Mouse (Mus musculus) embryonic facial prominence, embryonic 15.5 days (tissue): ENCODE data around the gene Slc38a3. TPM values are rescaled to one million over a fixed set of nuclear protein-coding genes. Genes with fewer than 3 reads are reported as not detected.

ENCODE experiments used
- ATAC-seq: fragments of 200-750 bp; cut with Nextera tagmentation; 2 replicates; pipeline ENCODE4 v1.8.0; 2017; ENCODE audit warnings: low read depth, moderate TSS enrichment; ENCODE audit not compliant: insufficient number of reproducible peaks, low FRiP score, low TSS enrichment
- H3K27ac ChIP-seq: fragments of 300-500 bp; sonication (generic); replicated peaks from 2 replicates; pipeline ENCODE4 v1.5.1; 2015; ENCODE audit warnings: mild to moderate bottlenecking, inconsistent platforms
- H3K27me3 ChIP-seq: fragments of 300-500 bp; sonication (generic); 2 replicates; pipeline ENCODE4 v1.6.1; 2015; ENCODE audit warnings: inconsistent platforms
- H3K36me3 ChIP-seq: fragments of 300-500 bp; sonication (generic); 2 replicates; pipeline ENCODE4 v1.6.1; 2015; ENCODE audit warnings: mild to moderate bottlenecking, inconsistent platforms
- H3K4me1 ChIP-seq: fragments of 300-500 bp; sonication (generic); 2 replicates; pipeline ENCODE4 v1.6.1; 2015; ENCODE audit warnings: inconsistent platforms
- H3K4me2 ChIP-seq: fragments of 300-500 bp; sonication (generic); replicated peaks from 2 replicates; pipeline ENCODE4 v1.6.1; 2015; ENCODE audit warnings: mild to moderate bottlenecking, inconsistent platforms
- H3K4me3 ChIP-seq: fragments of 300-500 bp; sonication (generic); replicated peaks from 2 replicates; pipeline ENCODE4 v1.5.1; 2015; ENCODE audit warnings: mild to moderate bottlenecking, inconsistent platforms
- H3K9ac ChIP-seq: fragments of 300-500 bp; sonication (generic); 2 replicates; pipeline ENCODE4 v1.6.1; 2015; ENCODE audit warnings: inconsistent platforms
- H3K9me3 ChIP-seq: fragments of 300-500 bp; sonication (generic); replicated peaks from 2 replicates; pipeline ENCODE4 v1.6.1; 2016; ENCODE audit warnings: inconsistent platforms
- WGBS: fragments of 180-500 bp; shearing (Covaris S2); methylation state at CpG from one replicate; pipeline ENCODE4 v1.1.7; 2015; 5-methylcytosine and 5-hydroxymethylcytosine counted together
- polyA plus RNA-seq: library from polyadenylated mRNA; unstranded; fragments of >200 nt; fragmentation: Nextera tagmentation; extraction: Ambion mirVana; gene quantifications from 2 replicates; pipeline ENCODE4 v1.2.1, GENCODE M21; 2015

The Slc38a3 gene
- polyA plus RNA-seq, 1 experiment from 2014 or later, result 4.2 TPM

- WGBS, result 59% methylated on average over 9 of the region's 9 CpGs
- peaks cover 23% of the 10 kb centered on the region for H3K27me3 ChIP-seq
- ATAC-seq, result no peak
- no peak overlapping the region for H3K9ac ChIP-seq
- no peak overlapping the region for H3K4me2 ChIP-seq
- no peak overlapping the region for H3K27ac ChIP-seq
- no peaks in the 10 kb centered on the region for H3K36me3 ChIP-seq
- H3K4me3 ChIP-seq, result no peak overlapping the region
- no peaks in the 10 kb centered on the region for H3K9me3 ChIP-seq
- peaks cover 25% of the 10 kb centered on the region for H3K4me1 ChIP-seq
These were observed 5.8 kb downstream of the Slc38a3 start for GRCm38 (mm10) chr9:107663525-107663924.

GRCm38 (mm10) chr9:107662342-107662741, 7.0 kb downstream of the Slc38a3 start:
- Histone ChIP-seq H3K27me3 (peaks cover 19% of the 10 kb centered on the region), H3K9me3 (no peaks in the 10 kb centered on the region), H3K4me2 (no peak overlapping the region), H3K4me1 (peaks cover 18% of the 10 kb centered on the region), H3K27ac (no peak overlapping the region), H3K9ac (no peak overlapping the region), H3K4me3 (no peak overlapping the region), H3K36me3 (no peaks in the 10 kb centered on the region)
- 74% methylated on average over 8 of the region's 8 CpGs for WGBS
- ATAC-seq, result no peak

- no peak for ATAC-seq
- Histone ChIP-seq H3K27me3 (peaks cover 10% of the 10 kb centered on the region), H3K9ac (no peak overlapping the region), H3K4me3 (no peak overlapping the region), H3K4me2 (no peak overlapping the region), H3K36me3 (no peaks in the 10 kb centered on the region), H3K4me1 (peaks cover 3% of the 10 kb centered on the region; the same call in 1 of the 2 replicates), H3K27ac (no peak overlapping the region), H3K9me3 (no peaks in the 10 kb centered on the region)
- 36% methylated on average over 3 of the region's 3 CpGs for WGBS
These were observed 8.6 kb downstream of the Slc38a3 start for GRCm38 (mm10) chr9:107660777-107661176.

- 83% methylated on average over 3 of the region's 3 CpGs for WGBS
These were observed 9.4 kb downstream of the Slc38a3 start for GRCm38 (mm10) chr9:107659961-107660360.

GRCm38 (mm10) chr9:107659551-107659950, 9.8 kb downstream of the Slc38a3 start:
- no peak overlapping the region for H3K4me3 ChIP-seq
- no peaks in the 10 kb centered on the region for H3K36me3 ChIP-seq
- WGBS, result 75% methylated on average over 10 of the region's 10 CpGs
- H3K9me3 ChIP-seq, result no peaks in the 10 kb centered on the region
- no peaks in the 10 kb centered on the region for H3K27me3 ChIP-seq
- H3K4me2 ChIP-seq, result no peak overlapping the region
- H3K4me1 ChIP-seq, result no peaks in the 10 kb centered on the region
- no peak overlapping the region for H3K9ac ChIP-seq
- no peak overlapping the region for H3K27ac ChIP-seq
- no peak for ATAC-seq

More at GRCm38 (mm10) chr9:107659961-107660360, 9.4 kb downstream of the Slc38a3 start:
- Histone ChIP-seq H3K27me3 (0 out of 2 replicates have a peak, but pooled peaks cover 3% of the 10 kb centered on the region), H3K4me2 (no peak overlapping the region), H3K9ac (no peak overlapping the region), H3K4me1 (no peaks in the 10 kb centered on the region), H3K36me3 (no peaks in the 10 kb centered on the region), H3K9me3 (no peaks in the 10 kb centered on the region), H3K27ac (no peak overlapping the region), H3K4me3 (no peak overlapping the region)
- ATAC-seq, result no peak

GRCm38 (mm10) chr9:107658096-107658495, 11.2 kb downstream of the Slc38a3 start:
- Histone ChIP-seq H3K9ac (no peak overlapping the region), H3K4me1 (no peaks in the 10 kb centered on the region), H3K27me3 (no peaks in the 10 kb centered on the region), H3K36me3 (no peaks in the 10 kb centered on the region), H3K4me3 (no peak overlapping the region), H3K27ac (no peak overlapping the region), H3K9me3 (no peaks in the 10 kb centered on the region), H3K4me2 (no peak overlapping the region)
- ATAC-seq, result no peak
- 84% methylated on average over 6 of the region's 6 CpGs for WGBS

- Histone ChIP-seq H3K27me3 (no peaks in the 10 kb centered on the region), H3K36me3 (no peaks in the 10 kb centered on the region), H3K4me2 (no peak overlapping the region), H3K4me1 (no peaks in the 10 kb centered on the region), H3K9me3 (no peaks in the 10 kb centered on the region), H3K9ac (no peak overlapping the region), H3K27ac (no peak overlapping the region), H3K4me3 (no peak overlapping the region)
- WGBS, result 69% methylated on average over 5 of the region's 5 CpGs
- no peak for ATAC-seq
These were observed 12.2 kb downstream of the Slc38a3 start for GRCm38 (mm10) chr9:107657144-107657543.

- no peak for ATAC-seq
- Histone ChIP-seq H3K36me3 (no peaks in the 10 kb centered on the region), H3K4me1 (peaks cover 12% of the 10 kb centered on the region; the same call in 1 of the 2 replicates), H3K4me2 (no peak overlapping the region), H3K27ac (no peak overlapping the region), H3K27me3 (no peaks in the 10 kb centered on the region), H3K9ac (no peak overlapping the region), H3K4me3 (no peak overlapping the region), H3K9me3 (no peaks in the 10 kb centered on the region)
- WGBS, result 81% methylated on average over 3 of the region's 4 CpGs
These were observed 14.7 kb downstream of the Slc38a3 start for GRCm38 (mm10) chr9:107654585-107654984.

- Histone ChIP-seq H3K4me1 (peaks cover 12% of the 10 kb centered on the region; the same call in 1 of the 2 replicates), H3K27me3 (no peaks in the 10 kb centered on the region)
These were observed 15.9 kb downstream of the Slc38a3 start for GRCm38 (mm10) chr9:107653474-107653873.

GRCm38 (mm10) chr9:107650708-107651481, 18.4 kb downstream of the Slc38a3 start:
- Histone ChIP-seq H3K9ac (no peak overlapping the region), H3K9me3 (no peaks in the 10 kb centered on the region), H3K27ac (no peak overlapping the region), H3K4me3 (no peak overlapping the region), H3K4me2 (no peak overlapping the region), H3K27me3 (no peaks in the 10 kb centered on the region), H3K4me1 (peaks cover 12% of the 10 kb centered on the region; the same call in 1 of the 2 replicates), H3K36me3 (no peaks in the 10 kb centered on the region)
- 25% methylated on average over 12 of the region's 12 CpGs for WGBS
- no peak for ATAC-seq

More at GRCm38 (mm10) chr9:107653474-107653873, 15.9 kb downstream of the Slc38a3 start:
- WGBS, result 78% methylated on average over 2 of the region's 2 CpGs
- Histone ChIP-seq H3K9ac (no peak overlapping the region), H3K36me3 (no peaks in the 10 kb centered on the region), H3K9me3 (no peaks in the 10 kb centered on the region), H3K4me2 (no peak overlapping the region), H3K4me3 (no peak overlapping the region), H3K27ac (no peak overlapping the region)
- ATAC-seq, result no peak

- Histone ChIP-seq H3K27ac (no peak overlapping the region), H3K36me3 (no peaks in the 10 kb centered on the region), H3K4me1 (peaks cover 15% of the 10 kb centered on the region), H3K27me3 (no peaks in the 10 kb centered on the region), H3K9ac (no peak overlapping the region), H3K4me3 (no peak overlapping the region), H3K9me3 (no peaks in the 10 kb centered on the region), H3K4me2 (no peak overlapping the region)
- WGBS, result 67% methylated on average over 7 of the region's 7 CpGs
- ATAC-seq, result no peak
These were observed 19.1 kb downstream of the Slc38a3 start for GRCm38 (mm10) chr9:107650225-107650624.

- WGBS, result 55% methylated on average over 3 of the region's 3 CpGs
- H3K4me2 ChIP-seq, result no peak overlapping the region
- no peaks in the 10 kb centered on the region for H3K27me3 ChIP-seq
- peaks cover 25% of the 10 kb centered on the region for H3K4me1 ChIP-seq
- ATAC-seq, result no peak
- no peaks in the 10 kb centered on the region for H3K9me3 ChIP-seq
- no peak overlapping the region for H3K4me3 ChIP-seq
- H3K36me3 ChIP-seq, result no peaks in the 10 kb centered on the region
- H3K27ac ChIP-seq, result no peak overlapping the region
- H3K9ac ChIP-seq, result no peak overlapping the region
These were observed 20.6 kb downstream of the Slc38a3 start for GRCm38 (mm10) chr9:107648767-107649166.
